Mouse (Mus musculus) cerebellum, adult 2 months (tissue): ENCODE results near the gene Mastl.

Experiments used
- CTCF ChIP-seq: fragments of 200-500 bp; IDR thresholded peaks from 2 replicates; pipeline ENCODE4 v1.5.1; 2011; ENCODE audit warnings: low read depth, mild to moderate bottlenecking, control low read depth, low read length, moderate library complexity, borderline replicate concordance; ENCODE audit not compliant: insufficient read depth
- POLR2A ChIP-seq: fragments of 200-500 bp; IDR thresholded peaks from 2 replicates; pipeline ENCODE4 v1.6.1; 2011; ENCODE audit warnings: low read length, control low read depth, borderline replicate concordance; ENCODE audit not compliant: insufficient read depth

- TF ChIP-seq CTCF (no peak), POLR2A (no peak)
These were observed 71.3 kb downstream of the Mastl start for GRCm38 (mm10) chr2:23084540-23084939.
